9 mouse cellular contexts compared by ENCODE assay signal in the genomic region with DNA sequence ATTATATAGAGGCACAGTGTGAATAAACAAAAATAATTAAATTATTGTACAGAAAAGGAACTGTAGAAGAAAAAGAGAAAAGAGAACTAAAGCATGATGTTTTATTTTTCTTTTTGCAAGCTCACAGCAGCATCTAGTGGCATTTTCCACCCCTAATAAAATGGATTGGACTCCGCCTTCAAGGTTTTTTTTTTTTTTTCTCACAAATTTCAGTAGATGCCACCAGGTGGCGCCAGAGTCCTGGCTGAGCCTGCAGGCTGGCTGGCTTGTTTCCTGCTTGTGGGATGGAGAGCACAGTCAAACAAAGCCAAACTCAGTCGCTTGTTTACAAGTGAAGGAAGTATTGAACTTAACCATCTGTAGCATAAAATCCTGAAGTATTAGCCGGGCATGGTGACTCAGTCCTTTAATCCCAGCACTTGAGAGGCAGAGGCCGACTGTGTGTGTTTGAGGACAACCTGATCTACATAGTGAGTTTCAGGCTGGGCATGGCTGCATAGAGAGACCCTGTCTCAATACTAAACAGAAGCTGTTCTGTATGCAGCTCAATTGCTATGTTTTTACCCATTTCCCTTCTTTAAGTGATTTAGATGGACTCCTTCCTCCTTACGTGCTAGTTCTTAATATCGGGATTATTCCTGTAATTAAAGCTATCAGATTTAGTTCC.
DNase-seq lines count a peak whose midpoint lies in the region; ATAC-seq and TF ChIP-seq lines count a peak whose summit lies in the region.
"Had no signal": no experiment of that assay in that cellular context is flagged by ENCODE, and none has a peak within 500 bp of the region (broad histone marks: within the 10 kb centered on the region; RNA-seq: fewer than 3 reads in every experiment).

No protein-coding gene starts in this region.

- H3K27ac ChIP-seq in forebrain, embryonic 11.5 days (ENCODE audit: low read depth, low read length): no peak overlapping the region
- H3K27ac ChIP-seq in heart, embryonic 14.5 days (replicated peaks in 1 of 2; ENCODE audit: control insufficient read depth in 1 of 2, insufficient read depth in 1 of 2, low read depth in 2 of 2, low read length in 2 of 2): no peak overlapping the region
- H3K27ac ChIP-seq in neural tube, embryonic 15.5 days (replicated peaks): no peak overlapping the region
- H3K27ac ChIP-seq in thymus, adult 2 months (ENCODE audit: control insufficient read depth, insufficient read depth, low read length): no peak overlapping the region
- H3K27ac ChIP-seq: macrophage had no signal

- 26% methylated on average over 7 of the region's 7 CpGs for WGBS in forebrain, embryonic 11.5 days
- WGBS in heart, embryonic 14.5 days: 28% methylated on average over 7 of the region's 7 CpGs
- 25% methylated on average over 7 of the region's 7 CpGs for WGBS in neural tube, embryonic 15.5 days
- WGBS in thymus, adult 2 months: 33% methylated on average over 7 of the region's 7 CpGs

- peak; percentile 86 for ATAC-seq in forebrain, embryonic 11.5 days (replicated peaks; ENCODE audit: low FRiP score)
- peak; percentile 39; the same call in 1 of the 2 replicates for ATAC-seq in heart, embryonic 14.5 days (ENCODE audit: insufficient number of reproducible peaks, insufficient read depth, low FRiP score, low read depth)
- peak; percentile 90 for ATAC-seq in neural tube, embryonic 15.5 days (ENCODE audit: low FRiP score)

- H3K27me3 ChIP-seq in forebrain, embryonic 11.5 days (ENCODE audit: control insufficient read depth, insufficient read depth, low read length): no peaks in the 10 kb centered on the region
- no peaks in the 10 kb centered on the region for H3K27me3 ChIP-seq in heart, embryonic 14.5 days (ENCODE audit: control insufficient read depth, insufficient read depth, low read length)
- no peaks in the 10 kb centered on the region for H3K27me3 ChIP-seq in neural tube, embryonic 15.5 days (replicated peaks)
- H3K27me3 ChIP-seq in thymus, adult 2 months (ENCODE audit: control insufficient read depth, insufficient read depth, low read length): no peaks in the 10 kb centered on the region

- H3K36me3 ChIP-seq in forebrain, embryonic 11.5 days (ENCODE audit: control insufficient read depth, insufficient read depth, low read length): no peaks in the 10 kb centered on the region
- H3K36me3 ChIP-seq in heart, embryonic 14.5 days (ENCODE audit: control insufficient read depth, insufficient read depth, low read length): no peaks in the 10 kb centered on the region
- no peaks in the 10 kb centered on the region for H3K36me3 ChIP-seq in neural tube, embryonic 15.5 days
- no peaks in the 10 kb centered on the region for H3K36me3 ChIP-seq in thymus, adult 2 months (ENCODE audit: control insufficient read depth, insufficient read depth, low read length)

- peak; percentile 81 for TF ChIP-seq CTCF in thymus, adult 2 months (IDR thresholded peaks at IDR 0.05; ENCODE audit: borderline replicate concordance, control insufficient read depth, extremely low read depth, insufficient read depth, low read length, poor library complexity)

- DNase-seq in ES-CJ7 (ENCODE audit: low read depth, low spot score): peak; percentile 66
- DNase-seq in c-Kit-positive CD71-negative TER-119-negative erythroid progenitor cells, embryonic 14.5 days (ENCODE audit: low read depth): peak; percentile 69
- DNase-seq in forebrain, embryonic 11.5 days (ENCODE audit: low spot score): peak; percentile 88
- peak; percentile 89 for DNase-seq in kidney, postnatal 10 days
- peak; percentile 56 to 74 for DNase-seq in lung, adult 18-20 months
- peak; percentile 71 for DNase-seq in thymus, adult 2 months

- H3K9me3 ChIP-seq in forebrain, embryonic 11.5 days (ENCODE audit: control insufficient read depth, low read length): no peaks in the 10 kb centered on the region
- H3K9me3 ChIP-seq in heart, embryonic 14.5 days (ENCODE audit: control insufficient read depth, low read length): no peaks in the 10 kb centered on the region
- no peaks in the 10 kb centered on the region for H3K9me3 ChIP-seq in neural tube, embryonic 15.5 days (replicated peaks)

- H3K4me2 ChIP-seq in forebrain, embryonic 11.5 days (ENCODE audit: low read depth, low read length, severe bottlenecking): no peak overlapping the region
- H3K4me2 ChIP-seq in heart, embryonic 14.5 days (ENCODE audit: low read length): 0 out of 2 replicates have a peak overlapping the region, but pooled peaks have one; percentile 18
- H3K4me2 ChIP-seq in neural tube, embryonic 15.5 days: 0 out of 2 replicates have a peak overlapping the region, but pooled peaks have one; percentile 29

- no peak for TF ChIP-seq POLR2A in thymus, adult 2 months (IDR thresholded peaks at IDR 0.05; ENCODE audit: control insufficient read depth, extremely low read depth, insufficient read depth, low read length, poor library complexity)

- no peak overlapping the region for H3K4me3 ChIP-seq in forebrain, embryonic 11.5 days (ENCODE audit: low read depth, low read length)
- H3K4me3 ChIP-seq in heart, embryonic 14.5 days (ENCODE audit: control insufficient read depth in 1 of 2, insufficient read depth in 1 of 2, low read depth in 1 of 2, low read length in 2 of 2): no peak overlapping the region
- no peak overlapping the region for H3K4me3 ChIP-seq in neural tube, embryonic 15.5 days (replicated peaks)
- H3K4me3 ChIP-seq in thymus, adult 2 months (ENCODE audit: control insufficient read depth, insufficient read depth, low read length): no peak overlapping the region

- no peaks in the 10 kb centered on the region for H3K4me1 ChIP-seq in forebrain, embryonic 11.5 days (replicated peaks; ENCODE audit: control insufficient read depth, insufficient read depth, low read length)
- H3K4me1 ChIP-seq in heart, embryonic 14.5 days (ENCODE audit: control insufficient read depth in 2 of 2, insufficient read depth in 2 of 2, low read length in 2 of 2): no peaks in the 10 kb centered on the region
- H3K4me1 ChIP-seq in neural tube, embryonic 15.5 days: peaks cover 2% of the 10 kb centered on the region; the same call in 1 of the 2 replicates
- H3K4me1 ChIP-seq in thymus, adult 2 months (replicated peaks; ENCODE audit: control insufficient read depth, insufficient read depth, low read length): peaks cover 2% of the 10 kb centered on the region; the same call in 1 of the 2 replicates

- H3K9ac ChIP-seq in forebrain, embryonic 11.5 days (ENCODE audit: low read length): no peak overlapping the region
- no peak overlapping the region for H3K9ac ChIP-seq in heart, embryonic 14.5 days (ENCODE audit: low read length)
- H3K9ac ChIP-seq in neural tube, embryonic 15.5 days (replicated peaks): no peak overlapping the region

Comparison
In these comparisons a context has a peak if more than half of its experiments do, and no peak if none do; other contexts are left out.
1. ATAC-seq: peak in every context shown above with its lines; median percentile 90 in neural tube, embryonic 15.5 days; 86 in forebrain, embryonic 11.5 days; 39 in heart, embryonic 14.5 days.